Mouse (Mus musculus) stomach, postnatal 0 days (tissue): ENCODE measurements around the gene Ptprz1.

ENCODE experiments used
- CTCF ChIP-seq: IDR thresholded peaks from 2 replicates; pipeline ENCODE4 v1.5.1; 2016; ENCODE audit warnings: antibody characterized with exemption, low read depth, mild to moderate bottlenecking, moderate library complexity
- EP300 ChIP-seq: optimal IDR thresholded peaks from 2 replicates; pipeline ENCODE3; 2016; ENCODE audit warnings: antibody characterized with exemption

DNA sequence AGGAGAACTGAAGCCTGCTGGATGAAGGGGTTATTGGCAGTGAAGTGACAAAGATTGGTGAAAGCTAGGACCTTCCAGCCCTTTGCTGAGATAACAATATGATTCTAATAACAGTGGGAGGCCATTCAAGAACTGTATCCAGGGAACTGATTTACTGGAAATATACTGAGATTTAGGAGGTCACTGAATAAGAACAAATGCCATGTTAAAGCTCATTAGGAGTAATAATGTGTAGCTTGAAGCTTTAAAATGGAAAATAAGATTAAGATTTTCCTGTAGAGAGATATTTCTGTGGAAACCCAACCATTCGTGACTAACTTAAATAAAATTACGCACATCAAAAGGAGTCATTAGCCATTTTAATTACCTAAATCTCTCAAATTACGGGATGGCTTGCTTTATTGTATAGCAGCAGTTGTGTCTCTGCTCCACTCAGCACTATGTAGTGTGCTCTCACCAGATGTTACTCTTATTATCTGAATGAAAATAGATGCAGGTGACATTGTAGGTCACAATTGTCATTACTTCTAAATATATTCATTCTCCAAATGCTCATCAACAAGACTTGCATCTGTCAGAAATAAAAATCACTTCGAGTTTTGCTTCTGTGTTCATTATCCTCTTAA is 139.8 kb downstream of the Ptprz1 start:
- TF ChIP-seq EP300 (no peak), CTCF (no peak)
